Mouse (Mus musculus): ENCODE results near the gene Mast1.

Mast1 gene

GRCm38 (mm10) chr8:84873016-84873415 is 64.1 kb downstream of the Mast1 start:
- no peak for DNase-seq (ENCODE audit: low spot score in 2 of 2)

GRCm38 (mm10) chr8:84872309-84872965 is 64.7 kb downstream of the Mast1 start:
- peak; percentile 49 to 61 for DNase-seq (ENCODE audit: low spot score in 2 of 2)

- peak; percentile 69 to 86 for DNase-seq (ENCODE audit: low spot score in 2 of 2)
Measured at GRCm38 (mm10) chr8:84871376-84872308, 65.5 kb downstream of the Mast1 start, which contains the start of gene Syce2. Syce2 (plus strand) TSS chr8:84872111.

Data from natural killer cell, adult 2 months (primary cell).